Mouse (Mus musculus): ENCODE data around the gene BC055324. TPM values are rescaled to one million over a fixed set of nuclear protein-coding genes. Genes with fewer than 3 reads are reported as not detected.

The BC055324 gene
- total and polyA plus RNA-seq, 3 experiments = 19.2 to 21.4 TPM; not detected in 1

GRCm38 (mm10) chr1:163929636-163930457, 64.7 kb downstream of the BC055324 start (continued):
- TF ChIP-seq TAL1 (IDR thresholded peaks at IDR 0.05; ENCODE audit: low read length) (no peak), GATA1 (IDR thresholded peaks at IDR 0.05; ENCODE audit: low read depth, low read length) (no peak), POLR2A (IDR thresholded peaks at IDR 0.05; ENCODE audit: control insufficient read depth in 1 of 2, insufficient read depth in 1 of 2, low read depth in 1 of 2, low read length in 2 of 2, poor library complexity in 1 of 2) (peak; percentile 39 to 64; a peak in 2 of 4 replicates), POLR2AphosphoS2 (IDR thresholded peaks at IDR 0.05; ENCODE audit: low read length) (no peak), TCF12 (IDR thresholded peaks at IDR 0.05; ENCODE audit: low read depth, low read length) (peak; percentile 20; the same call in 1 of the 2 replicates), CHD2 (IDR thresholded peaks at IDR 0.05; ENCODE audit: low read length) (no peak), CHD1 (IDR thresholded peaks at IDR 0.05; ENCODE audit: low read depth, low read length) (no peak; the same call in 1 of the 2 replicates), TBP (IDR thresholded peaks at IDR 0.05; ENCODE audit: low read depth, low read length) (0 out of 2 replicates have a peak, but pooled peaks have one; percentile 23), ZNF384 (IDR thresholded peaks at IDR 0.05; ENCODE audit: low read depth, low read length) (no peak), EP300 (IDR thresholded peaks at IDR 0.05; ENCODE audit: low read depth in 1 of 2, low read length in 2 of 2) (0 out of 4 replicates have a peak, but pooled peaks of 1 of the 2 experiments have one; percentile 4), NELFE (IDR thresholded peaks at IDR 0.05; ENCODE audit: low read depth, low read length) (peak; percentile 49), E2F4 (IDR thresholded peaks at IDR 0.05; ENCODE audit: borderline replicate concordance, low read depth, low read length) (no peak), KAT2A (conservative IDR thresholded peaks at IDR 0.05; ENCODE audit: low read depth, low read length) (no peak; the same call in 1 of the 2 replicates), MAX (IDR thresholded peaks at IDR 0.05; ENCODE audit: low read length) (no peak; the same call in 1 of the 2 replicates), RCOR1 (IDR thresholded peaks at IDR 0.05; ENCODE audit: low read depth, low read length) (no peak), ELF1 (IDR thresholded peaks at IDR 0.05; ENCODE audit: low read depth, low read length) (peak; percentile 97), MYC (IDR thresholded peaks at IDR 0.05; ENCODE audit: low read depth, low read length) (no peak), MYB (IDR thresholded peaks at IDR 0.05; ENCODE audit: low read depth, low read length) (no peak), MAFK (IDR thresholded peaks at IDR 0.05; ENCODE audit: borderline replicate concordance, low read depth, low read length) (no peak), USF2 (IDR thresholded peaks at IDR 0.05; ENCODE audit: borderline replicate concordance in 1 of 2, insufficient read depth in 1 of 2, low read depth in 1 of 2, low read length in 2 of 2) (no peak), ETS1 (IDR thresholded peaks at IDR 0.05; ENCODE audit: low read depth, low read length) (no peak), SIN3A (IDR thresholded peaks at IDR 0.05; ENCODE audit: low read length) (peak; percentile 72), POLR2AphosphoS5 (IDR thresholded peaks at IDR 0.05; ENCODE audit: borderline replicate concordance, low read depth, low read length) (no peak)

GRCm38 (mm10) chr1:163928846-163929245, 65.8 kb downstream of the BC055324 start, which contains the start of gene Scyl3:
TSS of gene Scyl3 (plus strand) at chr1:163929100.
- DNase-seq (ENCODE audit: low read depth, low spot score) = peak; percentile 23
- Histone ChIP-seq H3K4me1 (ENCODE audit: control insufficient read depth in 1 of 2, insufficient read depth in 2 of 2, low read length in 2 of 2) (peaks cover 2 to 16% of the 10 kb centered on the region in 2 experiments), H3K9ac (ENCODE audit: control insufficient read depth, low read depth, low read length, poor library complexity, severe bottlenecking) (peak within 1 kb of the TSS; percentile 99), H3K4me3 (ENCODE audit: control insufficient read depth in 1 of 2, insufficient read depth in 1 of 2, low read depth in 2 of 2, low read length in 2 of 2) (peak within 1 kb of the TSS; percentile 68 to 96), H3K79me2 (ENCODE audit: control insufficient read depth, insufficient read depth, low read length, poor library complexity) (peaks cover 28% of the 10 kb centered on the region), H3K9me3 (replicated peaks; ENCODE audit: insufficient read depth, low read length) (no peaks in the 10 kb centered on the region), H3K27me3 (ENCODE audit: control insufficient read depth in 1 of 2, insufficient read depth in 2 of 2, low read length in 2 of 2) (no peaks in the 10 kb centered on the region), H3K27ac (ENCODE audit: control insufficient read depth, low read depth, low read length) (peak within 1 kb of the TSS; percentile 82), H3K36me3 (ENCODE audit: control insufficient read depth in 1 of 2, insufficient read depth in 2 of 2, low read length in 2 of 2) (peaks cover 0 to 12% of the 10 kb centered on the region in 2 experiments; a peak in 2 of 4 replicates)
- TF ChIP-seq ZNF384 (IDR thresholded peaks at IDR 0.05; ENCODE audit: low read depth, low read length) = no peak
- TF ChIP-seq ZMIZ1 (IDR thresholded peaks at IDR 0.05; ENCODE audit: low read depth, low read length) = no peak
- no peak for TF ChIP-seq CTCF (IDR thresholded peaks at IDR 0.05 in 2 of 3, conservative IDR thresholded peaks at IDR 0.05 in 1 of 3; ENCODE audit: control insufficient read depth in 1 of 3, insufficient read depth in 1 of 3, low read depth in 2 of 3, low read length in 3 of 3, poor library complexity in 1 of 3, severe bottlenecking in 1 of 3)
- TF ChIP-seq TAL1 (IDR thresholded peaks at IDR 0.05; ENCODE audit: low read length) = no peak
- TF ChIP-seq SIN3A (IDR thresholded peaks at IDR 0.05; ENCODE audit: low read length) = no peak
- no peak for TF ChIP-seq POLR2A (IDR thresholded peaks at IDR 0.05; ENCODE audit: control insufficient read depth in 1 of 2, insufficient read depth in 1 of 2, low read depth in 1 of 2, low read length in 2 of 2, poor library complexity in 1 of 2)
- no peak for TF ChIP-seq MEF2A (IDR thresholded peaks at IDR 0.05; ENCODE audit: extremely low read depth, insufficient replicate concordance, low read depth, low read length, poor library complexity, severe bottlenecking)
- no peak for TF ChIP-seq TBP (IDR thresholded peaks at IDR 0.05; ENCODE audit: low read depth, low read length)
- TF ChIP-seq TCF12 (IDR thresholded peaks at IDR 0.05; ENCODE audit: low read depth, low read length) = no peak

Measured in MEL (cell line).